Mouse (Mus musculus) induced T-regulatory cell, adult 2 months (primary cell): Measurements from ENCODE around the gene Il12rb1.

Experiments used
- DNase-seq: peaks from one replicate; pipeline ENCODE4 v3.0.0-alpha.2; 2012; ENCODE audit warnings: low read depth

The Il12rb1 gene

GRCm38 (mm10) chr8:70827796-70828195 lies 19.5 kb downstream of the Il12rb1 start:
- no peak for DNase-seq

GRCm38 (mm10) chr8:70831517-70831916 lies 23.3 kb downstream of the Il12rb1 start:
- no peak for DNase-seq

GRCm38 (mm10) chr8:70832371-70832770 lies 24.1 kb downstream of the Il12rb1 start:
- no peak for DNase-seq

GRCm38 (mm10) chr8:70833018-70833482 lies 24.8 kb downstream of the Il12rb1 start:
- peak; percentile 82 for DNase-seq

GRCm38 (mm10) chr8:70833520-70833919 lies 25.3 kb downstream of the Il12rb1 start:
- DNase-seq = no peak

- DNase-seq = no peak
Observed at GRCm38 (mm10) chr8:70834071-70834470, 25.8 kb downstream of the Il12rb1 start.

- DNase-seq = no peak
Observed at GRCm38 (mm10) chr8:70836666-70837065, 28.4 kb downstream of the Il12rb1 start.

- DNase-seq = no peak
Observed at GRCm38 (mm10) chr8:70838654-70839407, 30.6 kb downstream of the Il12rb1 start.

- DNase-seq = peak; percentile 100
Observed at GRCm38 (mm10) chr8:70839408-70840351, 31.4 kb downstream of the Il12rb1 start, which contains the start of gene Arrdc2. TSS of gene Arrdc2 (minus strand) at chr8:70839720.

GRCm38 (mm10) chr8:70840590-70840989 lies 32.3 kb downstream of the Il12rb1 start:
- DNase-seq = no peak

- peak; percentile 92 for DNase-seq
Observed at GRCm38 (mm10) chr8:70841147-70842072, 33.2 kb downstream of the Il12rb1 start.

- DNase-seq = no peak
Observed at GRCm38 (mm10) chr8:70842484-70842883, 34.2 kb downstream of the Il12rb1 start.

GRCm38 (mm10) chr8:70843214-70843773 lies 35.0 kb downstream of the Il12rb1 start:
- DNase-seq = no peak

- DNase-seq = no peak
Observed at GRCm38 (mm10) chr8:70843941-70844340, 35.7 kb downstream of the Il12rb1 start.

GRCm38 (mm10) chr8:70844523-70844922 lies 36.3 kb downstream of the Il12rb1 start:
- DNase-seq = peak; percentile 92

- DNase-seq = no peak
Observed at GRCm38 (mm10) chr8:70845108-70845507, 36.9 kb downstream of the Il12rb1 start.

- DNase-seq = peak; percentile 70
Observed at GRCm38 (mm10) chr8:70846371-70847154, 38.3 kb downstream of the Il12rb1 start.

- no peak for DNase-seq
Observed at GRCm38 (mm10) chr8:70849333-70849990, 41.2 kb downstream of the Il12rb1 start.

- DNase-seq = no peak
Observed at GRCm38 (mm10) chr8:70850132-70850845, 42.0 kb downstream of the Il12rb1 start.
